Mouse (Mus musculus) CH12.LX (cell line): ENCODE results near the gene Gng12. TPM values are rescaled to one million over a fixed set of nuclear protein-coding genes. Genes with fewer than 3 reads are reported as not detected.

Source experiments
- DNase-seq: peaks from one replicate; pipeline ENCODE4 v3.0.0-alpha.2; 2013; ENCODE audit errors: extremely low read depth
- H3K27ac ChIP-seq: 2 replicates; pipeline ENCODE4 v1.5.1; 2012; ENCODE audit warnings: low read depth, mild to moderate bottlenecking, control low read depth, moderate library complexity; ENCODE audit not compliant: insufficient read depth
- H3K27me3 ChIP-seq: replicated peaks from 2 replicates; pipeline ENCODE3; 2012; ENCODE audit warnings: inconsistent platforms
- H3K36me3 ChIP-seq, 2 experiments: replicated peaks in 1 of 2; 2 replicates each; pipeline versions ENCODE3 to v1.6.1; 2012; ENCODE audit warnings: inconsistent platforms in 1 of 2, low read length in 1 of 2, mild to moderate bottlenecking in 1 of 2, mixed read lengths in 1 of 2, moderate library complexity in 1 of 2; ENCODE audit not compliant: control insufficient read depth in 1 of 2, insufficient read depth in 1 of 2
- H3K4me1 ChIP-seq, 2 experiments: 2 replicates each; pipeline ENCODE4 v1.6.1; 2012; ENCODE audit warnings: inconsistent platforms in 1 of 2, moderate library complexity in 1 of 2; ENCODE audit not compliant: insufficient read depth in 2 of 2, control insufficient read depth in 1 of 2
- H3K4me2 ChIP-seq: 2 replicates; pipeline ENCODE4 v1.6.1; 2012; ENCODE audit warnings: low read depth, mild to moderate bottlenecking, control low read depth; ENCODE audit not compliant: poor library complexity, insufficient read depth, severe bottlenecking
- H3K4me3 ChIP-seq, 3 experiments: fragments of 150-350 bp in 1 of 3; sonication (generic) in 1 of 3; replicated peaks in 1 of 3; 2 replicates each; pipeline versions ENCODE3 to v1.5.1; 2011 to 2012; ENCODE audit warnings: low read depth in 2 of 3, low read length in 2 of 3, mild to moderate bottlenecking in 2 of 3, moderate library complexity in 2 of 3, control low read depth in 1 of 3, improper control_type of control experiment in 1 of 3, inconsistent platforms in 1 of 3, mixed read lengths in 1 of 3; ENCODE audit not compliant: poor library complexity in 1 of 3
- H3K79me2 ChIP-seq: replicated peaks from 2 replicates; pipeline ENCODE4 v1.6.1; 2012; ENCODE audit warnings: mild to moderate bottlenecking, moderate library complexity; ENCODE audit not compliant: control insufficient read depth, poor library complexity, insufficient read depth, severe bottlenecking; ENCODE audit errors: extremely low read depth
- H3K9ac ChIP-seq: 2 replicates; pipeline ENCODE4 v1.6.1; 2012; ENCODE audit warnings: low read depth, mild to moderate bottlenecking, control low read depth, moderate library complexity; ENCODE audit not compliant: insufficient read depth
- H3K9me3 ChIP-seq: replicated peaks from 2 replicates; pipeline ENCODE3; 2012; ENCODE audit warnings: low read length, inconsistent platforms, mixed read lengths
- BHLHE40 ChIP-seq: IDR thresholded peaks from 2 replicates; pipeline ENCODE4 v1.6.1; 2011; ENCODE audit warnings: mild to moderate bottlenecking, low read depth, low read length, improper control_type of control experiment
- CHD1 ChIP-seq: IDR thresholded peaks from 2 replicates; pipeline ENCODE4 v1.6.1; 2012; ENCODE audit warnings: low read depth, low read length, improper control_type of control experiment, inconsistent platforms
- CTCF ChIP-seq, 2 experiments: IDR thresholded peaks in 1 of 2; conservative IDR thresholded peaks in 1 of 2; 2 replicates each; pipeline ENCODE4 v1.5.1; 2011 to 2012; ENCODE audit warnings: low read depth in 2 of 2, low read length in 2 of 2, improper control_type of control experiment in 1 of 2, inconsistent platforms in 1 of 2, mild to moderate bottlenecking in 1 of 2, moderate library complexity in 1 of 2
- E2F4 ChIP-seq: IDR thresholded peaks from 2 replicates; pipeline ENCODE4 v1.6.1; 2011; ENCODE audit warnings: low read depth, low read length, improper control_type of control experiment; ENCODE audit not compliant: insufficient replicate concordance
- ETS1 ChIP-seq: conservative IDR thresholded peaks from 2 replicates; pipeline ENCODE4 v1.6.1; 2012; ENCODE audit warnings: low read depth, mild to moderate bottlenecking, inconsistent platforms, low read length, improper control_type of control experiment, moderate library complexity
- GABPA ChIP-seq: IDR thresholded peaks from 2 replicates; pipeline ENCODE4 v1.6.1; 2012; ENCODE audit warnings: low read depth, low read length, improper control_type of control experiment, inconsistent platforms; ENCODE audit not compliant: insufficient replicate concordance
- HCFC1 ChIP-seq: IDR thresholded peaks from 2 replicates; pipeline ENCODE4 v1.6.1; 2012; ENCODE audit warnings: low read depth, mild to moderate bottlenecking, inconsistent platforms, low read length, improper control_type of control experiment
- JUN ChIP-seq: IDR thresholded peaks from 2 replicates; pipeline ENCODE4 v1.6.1; 2011; ENCODE audit warnings: low read depth, mild to moderate bottlenecking, low read length, improper control_type of control experiment, moderate library complexity; ENCODE audit not compliant: insufficient read depth
- MAFK ChIP-seq: IDR thresholded peaks from 2 replicates; pipeline ENCODE4 v1.6.1; 2011; ENCODE audit warnings: low read length, improper control_type of control experiment; ENCODE audit not compliant: insufficient replicate concordance
- MAX ChIP-seq: IDR thresholded peaks from 2 replicates; pipeline ENCODE4 v1.6.1; 2011; ENCODE audit warnings: low read length, improper control_type of control experiment
- MEF2A ChIP-seq: IDR thresholded peaks from 2 replicates; pipeline ENCODE4 v1.6.1; 2014; ENCODE audit warnings: low read depth, mild to moderate bottlenecking, inconsistent platforms, low read length, improper control_type of control experiment, borderline replicate concordance
- MXI1 ChIP-seq: IDR thresholded peaks from 2 replicates; pipeline ENCODE4 v1.6.1; 2011; ENCODE audit warnings: mild to moderate bottlenecking, low read depth, low read length, improper control_type of control experiment
- MYC ChIP-seq: IDR thresholded peaks from 2 replicates; pipeline ENCODE4 v1.6.1; 2011; ENCODE audit warnings: low read depth, mild to moderate bottlenecking, improper control_type of control experiment, low read length
- NELFE ChIP-seq: IDR thresholded peaks from 2 replicates; pipeline ENCODE4 v1.6.1; 2011; ENCODE audit warnings: low read depth, low read length, improper control_type of control experiment
- NRF1 ChIP-seq: IDR thresholded peaks from 2 replicates; pipeline ENCODE4 v1.6.1; 2014; ENCODE audit warnings: low read depth, mild to moderate bottlenecking, inconsistent platforms, low read length, improper control_type of control experiment, moderate library complexity
- POLR2AphosphoS2 ChIP-seq: IDR thresholded peaks from 2 replicates; pipeline ENCODE4 v1.6.1; 2011; ENCODE audit warnings: low read depth, low read length, improper control_type of control experiment
- RAD21 ChIP-seq: IDR thresholded peaks from 2 replicates; pipeline ENCODE4 v1.6.1; 2011; ENCODE audit warnings: low read depth, mild to moderate bottlenecking, low read length, improper control_type of control experiment, moderate library complexity
- RCOR1 ChIP-seq: conservative IDR thresholded peaks from 2 replicates; pipeline ENCODE4 v1.6.1; 2012; ENCODE audit warnings: low read depth, mild to moderate bottlenecking, inconsistent platforms, low read length, improper control_type of control experiment
- SIN3A ChIP-seq: IDR thresholded peaks from 2 replicates; pipeline ENCODE4 v1.6.1; 2012; ENCODE audit warnings: low read length, improper control_type of control experiment, inconsistent platforms
- TBP ChIP-seq: conservative IDR thresholded peaks from 2 replicates; pipeline ENCODE4 v1.6.1; 2011; ENCODE audit warnings: low read depth, low read length, improper control_type of control experiment
- TCF12 ChIP-seq: IDR thresholded peaks from 2 replicates; pipeline ENCODE4 v1.6.1; 2014; ENCODE audit warnings: low read depth, mild to moderate bottlenecking, inconsistent platforms, low read length, improper control_type of control experiment
- UBTF ChIP-seq: IDR thresholded peaks from 2 replicates; pipeline ENCODE4 v1.6.1; 2012; ENCODE audit warnings: low read depth, mild to moderate bottlenecking, inconsistent platforms, low read length, improper control_type of control experiment, moderate library complexity
- ZC3H11A ChIP-seq: IDR thresholded peaks from 2 replicates; pipeline ENCODE4 v1.6.1; 2012; ENCODE audit warnings: low read depth, mild to moderate bottlenecking, inconsistent platforms, low read length, improper control_type of control experiment
- ZMIZ1 ChIP-seq: IDR thresholded peaks from 2 replicates; pipeline ENCODE4 v1.6.1; 2012; ENCODE audit warnings: low read depth, mild to moderate bottlenecking, inconsistent platforms, low read length, improper control_type of control experiment
- ZNF384 ChIP-seq: IDR thresholded peaks from 2 replicates; pipeline ENCODE4 v1.6.1; 2012; ENCODE audit warnings: low read depth, low read length, improper control_type of control experiment, inconsistent platforms
- dilution Hi-C: fragments of 300-500 bp; cut with MboI; formaldehyde crosslinking; loops from 2 replicates; pipeline ENCODE4 v1.14.3; 2020; ENCODE audit warnings: low sequenced_read_pairs; ENCODE audit not compliant: extremely low pct_unique_long_range_greater_than_20kb, extremely low pct_ligation_motif_present
- in situ Hi-C: fragments of 300-500 bp; cut with MboI; formaldehyde crosslinking; loops from 3 replicates; pipeline ENCODE4 v1.14.3; 2019; ENCODE audit warnings: low sequenced_read_pairs, low pct_ligation_motif_present, low pct_unique_long_range_greater_than_20kb, mixed read lengths
- polyA plus RNA-seq: library from polyadenylated mRNA; unstranded; fragments of >175 nt; gene quantifications from 2 replicates; pipeline ENCODE4 v1.2.1, GENCODE M21; 2012; ENCODE audit warnings: low read depth; ENCODE audit not compliant: insufficient read length
- total RNA-seq, 2 experiments: library from RNA; depleted of rRNA; stranded (reverse); fragments of 300-350 nt in 1 of 2; fragments of >200 nt in 1 of 2; gene quantifications; 2 replicates each; pipeline ENCODE4 v1.2.3; 2012 to 2014

The Gng12 gene
- total and polyA plus RNA-seq, 3 experiments = 3.9 to 20.8 (median 12.2) TPM

DNA sequence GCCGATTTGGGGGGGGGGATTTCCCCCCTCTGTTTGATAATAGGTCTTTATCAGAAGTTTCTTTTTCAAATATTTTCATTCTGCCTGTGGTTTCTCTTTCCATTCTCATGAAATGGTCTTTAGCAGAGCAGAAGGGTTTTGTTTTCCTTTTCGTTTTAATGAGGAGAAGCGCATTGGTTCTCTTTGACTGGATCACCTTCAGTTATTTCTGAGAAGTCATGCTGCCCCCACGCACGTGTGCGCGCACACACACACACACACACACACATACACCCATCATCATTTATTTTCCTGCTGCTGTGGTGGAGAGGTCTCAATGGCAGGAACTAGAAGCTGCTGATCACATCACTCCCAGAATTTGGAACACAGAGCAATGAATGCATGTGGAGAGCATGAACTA, 20.8 kb downstream of the Gng12 start:
- in situ Hi-C loops (no loop called here), dilution Hi-C loops (no loop called here)
- no peak overlapping the region for H3K27ac ChIP-seq
- TF ChIP-seq RCOR1 = no peak
- TF ChIP-seq E2F4 = no peak
- TF ChIP-seq POLR2AphosphoS2 = no peak
- no peak for TF ChIP-seq TBP
- no peak for TF ChIP-seq ZMIZ1
- no peak for TF ChIP-seq ZNF384
- no peak for TF ChIP-seq MXI1
- H3K79me2 ChIP-seq = no peaks in the 10 kb centered on the region
- no peak overlapping the region for H3K9ac ChIP-seq
- H3K4me3 ChIP-seq = no peak overlapping the region
- H3K4me2 ChIP-seq = no peak overlapping the region
- no peaks in the 10 kb centered on the region for H3K27me3 ChIP-seq
- H3K4me1 ChIP-seq = no peaks in the 10 kb centered on the region
- H3K36me3 ChIP-seq = peaks cover 0 to 12% of the 10 kb centered on the region in 2 experiments
- DNase-seq = no peak
- H3K9me3 ChIP-seq = no peaks in the 10 kb centered on the region

DNA sequence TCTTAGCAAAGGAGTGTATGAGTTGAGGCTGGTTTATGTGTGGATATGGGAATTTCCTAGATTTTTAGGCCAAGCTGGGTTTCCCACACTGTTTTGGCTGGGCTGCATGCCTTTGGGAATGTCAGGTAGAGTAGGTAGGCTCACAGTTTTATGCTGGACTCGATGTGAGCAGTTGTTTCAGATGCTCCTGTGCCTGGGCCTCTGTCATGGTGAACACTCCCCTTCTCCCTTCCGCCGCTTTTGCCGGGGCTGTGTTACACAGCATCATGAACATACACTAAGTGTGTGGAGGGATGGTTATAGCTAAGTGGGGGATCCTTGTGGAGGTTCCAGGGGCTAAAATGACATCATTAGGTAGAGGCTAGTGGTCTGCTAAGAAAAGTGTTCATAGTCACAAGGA, 24.6 kb downstream of the Gng12 start:
- H3K4me2 ChIP-seq = no peak overlapping the region
- H3K4me3 ChIP-seq = no peak overlapping the region
- H3K9ac ChIP-seq = no peak overlapping the region
- peaks cover 0 to 7% of the 10 kb centered on the region in 2 experiments for H3K36me3 ChIP-seq
- no peaks in the 10 kb centered on the region for H3K4me1 ChIP-seq
- TF ChIP-seq HCFC1 (no peak), CHD1 (no peak), TCF12 (no peak), SIN3A (no peak), UBTF (no peak), CTCF (conservative IDR thresholded peaks at IDR 0.05 in 1 of 2, IDR thresholded peaks at IDR 0.05 in 1 of 2; ENCODE audit: low read depth in 2 of 2, low read length in 2 of 2) (no peak)
- no peaks in the 10 kb centered on the region for H3K27me3 ChIP-seq
- no peaks in the 10 kb centered on the region for H3K79me2 ChIP-seq
- H3K27ac ChIP-seq = no peak overlapping the region
- no peak for DNase-seq
- dilution Hi-C loops (no loop called here), in situ Hi-C loops (no loop called here)
- H3K9me3 ChIP-seq = no peaks in the 10 kb centered on the region

DNA sequence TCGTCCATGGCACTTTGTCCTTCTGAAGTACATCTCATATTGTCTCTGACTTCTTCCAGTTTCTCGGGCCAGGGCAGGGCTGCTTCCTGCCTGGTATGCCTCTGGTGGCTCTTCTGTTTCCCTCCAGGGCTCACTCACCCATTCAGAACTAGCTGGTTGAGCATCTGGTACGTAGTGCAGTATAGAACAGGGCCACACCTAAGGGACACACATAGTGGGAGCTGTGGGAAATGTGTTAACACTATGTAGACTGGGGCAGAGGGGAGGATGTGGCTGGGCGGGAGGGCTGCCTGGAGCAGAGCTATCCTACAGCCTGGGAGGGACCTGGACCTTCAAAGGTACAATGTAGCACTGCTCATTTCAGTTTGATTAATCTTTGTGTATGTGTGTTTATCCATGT, 25.6 kb downstream of the Gng12 start:
- no peaks in the 10 kb centered on the region for H3K4me1 ChIP-seq
- no peak overlapping the region for H3K4me2 ChIP-seq
- no peaks in the 10 kb centered on the region for H3K79me2 ChIP-seq
- DNase-seq = no peak
- in situ Hi-C loops = no loop called here
- H3K27me3 ChIP-seq = no peaks in the 10 kb centered on the region
- no peak overlapping the region for H3K27ac ChIP-seq
- no peaks in the 10 kb centered on the region for H3K9me3 ChIP-seq
- H3K36me3 ChIP-seq = peaks cover 0 to 4% of the 10 kb centered on the region in 2 experiments
- dilution Hi-C loops = no loop called here
- TF ChIP-seq MAX (no peak), ETS1 (no peak), HCFC1 (no peak), NELFE (no peak), RAD21 (no peak), MYC (no peak), CHD1 (no peak), ZNF384 (no peak), MEF2A (no peak), UBTF (no peak), GABPA (no peak), NRF1 (no peak), ZC3H11A (no peak), JUN (no peak), BHLHE40 (no peak), POLR2AphosphoS2 (no peak), MAFK (no peak)
- H3K4me3 ChIP-seq = no peak overlapping the region
- H3K9ac ChIP-seq = no peak overlapping the region
